Mouse (Mus musculus): Measurements from ENCODE around the gene Uhrf1bp1l. TPM values are rescaled to one million over a fixed set of nuclear protein-coding genes. Genes with fewer than 3 reads are reported as not detected.

The Uhrf1bp1l gene
- total and polyA plus RNA-seq, 3 experiments: 14.6 to 80.9 (median 71.5) TPM

DNA sequence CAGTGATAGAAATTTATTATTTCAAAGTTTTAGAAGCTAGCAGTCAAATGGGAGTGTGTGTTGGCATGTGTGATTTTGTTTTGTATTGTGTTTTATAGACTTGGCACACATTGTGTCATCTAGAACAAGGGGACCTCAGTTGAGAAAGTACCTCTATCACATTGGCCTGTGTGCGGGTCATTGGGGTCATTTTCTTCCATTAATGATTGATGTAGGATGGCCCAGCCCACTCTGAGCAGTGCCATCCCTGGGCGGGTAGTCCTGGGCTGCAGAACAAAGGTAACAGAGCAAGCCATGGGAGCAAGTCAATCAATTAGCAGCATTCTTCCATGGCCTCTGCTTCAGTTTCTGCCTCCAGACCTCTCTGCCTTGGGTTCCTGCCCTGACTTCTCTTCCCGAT, 94.0 kb downstream of the Uhrf1bp1l start:
- DNase-seq: no peak

- no peak for DNase-seq
Measured at GRCm38 (mm10) chr10:89850951-89851350, 106.2 kb downstream of the Uhrf1bp1l start.

GRCm38 (mm10) chr10:89855251-89855875, 110.6 kb downstream of the Uhrf1bp1l start:
- DNase-seq: no peak

DNA sequence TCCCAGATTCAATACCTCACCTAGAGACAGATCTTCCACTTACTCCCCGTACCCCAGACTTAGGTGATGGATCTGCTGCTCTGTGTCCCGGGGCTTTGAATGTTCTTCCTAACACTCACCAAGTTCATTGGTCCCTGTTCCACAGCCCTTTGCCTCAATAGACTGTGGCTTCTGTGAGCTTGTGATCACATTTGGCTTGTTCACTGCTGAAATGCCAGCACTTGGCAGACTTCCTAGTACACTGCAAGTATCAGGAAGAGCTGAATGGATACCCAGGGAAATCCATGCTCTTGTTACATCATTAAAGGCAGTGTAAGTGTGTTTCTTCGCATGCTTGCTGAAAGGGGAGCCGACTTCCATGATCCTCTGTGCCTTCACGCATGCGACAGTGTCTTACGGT, 111.5 kb downstream of the Uhrf1bp1l start:
- DNase-seq: no peak

GRCm38 (mm10) chr10:89868211-89868610, 123.4 kb downstream of the Uhrf1bp1l start:
- DNase-seq: no peak

DNA sequence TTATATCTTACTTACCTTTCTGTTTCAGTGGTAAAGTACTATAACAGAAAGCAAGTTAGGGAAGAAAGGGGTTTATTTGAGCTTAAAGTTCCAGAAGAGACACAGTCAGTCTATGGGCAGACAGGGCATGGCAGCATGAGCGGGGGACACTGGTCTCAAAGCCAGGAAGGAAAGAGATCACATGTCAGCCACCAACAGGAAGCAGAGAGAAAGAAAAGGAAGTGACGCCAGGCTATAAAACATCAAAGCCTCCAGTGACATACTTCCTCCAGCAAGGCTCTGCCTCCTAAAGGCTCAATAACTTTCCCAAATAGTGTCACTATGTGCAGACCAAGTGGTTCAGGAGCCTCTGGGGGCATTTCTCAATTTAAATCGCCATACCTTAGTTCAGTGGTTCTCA, 124.0 kb downstream of the Uhrf1bp1l start:
- no peak for DNase-seq

Other genes starting within 250 kb of the Uhrf1bp1l start
- 10 to 100 TPM; 20.3 to 23.5 TPM for gene Nr1h4, start 211.4 kb upstream of the Uhrf1bp1l start, total RNA-seq (2021)
- gene Nr1h4, start 211.4 kb upstream of the Uhrf1bp1l start, polyA plus RNA-seq (2012; rRNA removed): 6.3 and 8.4 TPM in 2 replicates
- not detected for gene Slc17a8, start 123.7 kb upstream of the Uhrf1bp1l start, total RNA-seq (2021)
- gene Slc17a8, start 123.7 kb upstream of the Uhrf1bp1l start, polyA plus RNA-seq (2012; rRNA removed): not detected in 2 replicates
- gene Scyl2, start 58.7 kb upstream of the Uhrf1bp1l start, total RNA-seq (2021): 10 to 100 TPM; 36.6 to 57.4 TPM
- 11.1 and 13.3 TPM in 2 replicates for gene Scyl2, start 58.7 kb upstream of the Uhrf1bp1l start, polyA plus RNA-seq (2012; rRNA removed)
- 10 to 100 TPM; 15.4 to 21.3 TPM for gene Actr6, start 12.7 kb upstream of the Uhrf1bp1l start, total RNA-seq (2021)
- 0.42 and 0.90 TPM in 2 replicates for gene Actr6, start 12.7 kb upstream of the Uhrf1bp1l start, polyA plus RNA-seq (2012; rRNA removed)
- gene Anks1b, start 128.5 kb downstream of the Uhrf1bp1l start, total RNA-seq (2021): under 1 TPM; 0.72 to 0.86 TPM
- gene Anks1b, start 128.5 kb downstream of the Uhrf1bp1l start, polyA plus RNA-seq (2012; rRNA removed): 0.31 and 0.50 TPM in 2 replicates

Measured in adrenal gland, adult 2 months (tissue).